In the genomic region with DNA sequence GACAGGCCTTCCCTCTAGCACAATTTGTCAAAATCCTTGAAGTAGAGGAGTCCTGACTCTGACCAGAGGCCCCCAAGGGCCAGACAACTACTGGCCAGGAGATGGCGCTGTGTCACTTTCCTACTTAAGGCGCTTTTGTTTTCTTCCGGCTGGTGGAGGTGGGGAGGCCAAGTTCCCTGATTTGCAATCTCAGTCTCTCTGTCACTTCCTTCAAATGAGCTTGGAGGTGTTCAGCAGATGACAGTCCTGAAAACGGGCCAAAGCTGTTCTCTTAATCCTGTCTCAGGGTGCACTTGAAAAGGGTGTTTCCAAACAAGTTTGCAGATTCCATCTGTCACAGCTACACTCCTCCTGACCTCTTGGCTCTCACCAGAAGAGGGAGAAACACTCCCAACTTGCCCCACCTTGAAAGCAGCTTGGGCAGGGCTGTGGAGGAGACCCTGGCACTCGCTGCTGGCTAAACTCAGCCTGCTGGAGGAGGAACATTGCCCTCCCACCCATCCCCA, we compare ENCODE assay signal across 8 mouse cellular contexts.
DNase-seq lines count a peak whose midpoint lies in the region; ATAC-seq and TF ChIP-seq lines count a peak whose summit lies in the region.

No protein-coding gene starts in this region.

- H3K9me3 ChIP-seq in forebrain, postnatal 0 days (ENCODE audit: low read length) = no peaks in the 10 kb centered on the region
- H3K9me3 ChIP-seq in lung, embryonic 16.5 days (ENCODE audit: control insufficient read depth, low read length) = no peaks in the 10 kb centered on the region

- ATAC-seq in forebrain, postnatal 0 days = peak; percentile 32
- ATAC-seq in lung, embryonic 16.5 days (ENCODE audit: low read depth) = peak; percentile 31; the same call in 1 of the 2 replicates

- H3K27me3 ChIP-seq in forebrain, postnatal 0 days (ENCODE audit: insufficient read depth, low read length) = no peaks in the 10 kb centered on the region
- no peaks in the 10 kb centered on the region for H3K27me3 ChIP-seq in lung, embryonic 16.5 days (ENCODE audit: control insufficient read depth, insufficient read depth, low read depth, low read length)

- H3K4me2 ChIP-seq in forebrain, postnatal 0 days (ENCODE audit: low read depth) = no peak overlapping the region
- no peak overlapping the region for H3K4me2 ChIP-seq in lung, embryonic 16.5 days (ENCODE audit: low read depth, low read length)

- H3K27ac ChIP-seq in forebrain, postnatal 0 days (ENCODE audit: low read depth, low read length) = no peak overlapping the region
- H3K27ac ChIP-seq in lung, embryonic 16.5 days (ENCODE audit: low read length) = no peak overlapping the region

- no peaks in the 10 kb centered on the region for H3K36me3 ChIP-seq in forebrain, postnatal 0 days (ENCODE audit: insufficient read depth)
- H3K36me3 ChIP-seq in lung, embryonic 16.5 days (ENCODE audit: control insufficient read depth, insufficient read depth, low read length) = no peaks in the 10 kb centered on the region

- H3K4me3 ChIP-seq in forebrain, postnatal 0 days (ENCODE audit: low read depth, low read length) = no peak overlapping the region
- no peak overlapping the region for H3K4me3 ChIP-seq in lung, embryonic 16.5 days (ENCODE audit: low read length)

- 3% methylated on average over 5 of the region's 5 CpGs for WGBS in forebrain, postnatal 0 days
- 4% methylated on average over 5 of the region's 5 CpGs for WGBS in lung, embryonic 16.5 days

- peak; percentile 64 for TF ChIP-seq CTCF in forebrain, postnatal 0 days (IDR thresholded peaks at IDR 0.05; ENCODE audit: low read depth)

- no peak overlapping the region for H3K9ac ChIP-seq in forebrain, postnatal 0 days
- H3K9ac ChIP-seq in lung, embryonic 16.5 days (ENCODE audit: low read length) = no peak overlapping the region

- DNase-seq in 416B (ENCODE audit: low read depth) = peak; percentile 55
- DNase-seq in ES-CJ7 (ENCODE audit: low read depth, low spot score) = peak; percentile 76
- DNase-seq in cerebellum, adult 11-12 months = peak; percentile 50
- peak; percentile 54 for DNase-seq in forebrain, postnatal 0 days
- peak; percentile 1 to 57 for DNase-seq in kidney, postnatal 36 days
- DNase-seq in right cerebral cortex, postnatal 14 days = peak; percentile 57
- DNase-seq in T-cell, adult 2 months (ENCODE audit: low spot score) = no peak

- no peaks in the 10 kb centered on the region for H3K4me1 ChIP-seq in forebrain, postnatal 0 days (ENCODE audit: insufficient read depth)
- H3K4me1 ChIP-seq in lung, embryonic 16.5 days (replicated peaks; ENCODE audit: control insufficient read depth, insufficient read depth, low read length) = no peaks in the 10 kb centered on the region
